Mouse (Mus musculus) layer of hippocampus, adult 18-20 months (tissue): ENCODE measurements at regions not wholly inside any gene's neighbourhood (a gene's known extent, or its start where the extent isn't known, plus 50 kb on each side); places are given as distances from the start of the nearest gene placed in this dataset.
A peak's percentile ranks its signal among the peaks of the same experiment; 100 is the strongest.

ENCODE experiments used
- DNase-seq, 2 experiments: peaks; one replicate each; pipeline ENCODE4 v3.0.0; 2022; ENCODE audit warnings: low spot score in 2 of 2

GRCm38 (mm10) chr7:68579666-68580065 is 169.4 kb downstream of the Arrdc4 start:
- DNase-seq, result peak; percentile 79 to 93

- DNase-seq, result no peak
Measured at GRCm38 (mm10) chr7:68579216-68579615, 169.8 kb downstream of the Arrdc4 start.

- DNase-seq, result no peak
Measured at GRCm38 (mm10) chr7:68571315-68571714, 177.7 kb downstream of the Arrdc4 start.

GRCm38 (mm10) chr7:68568127-68568510 is 180.9 kb downstream of the Arrdc4 start:
- DNase-seq, result no peak

- DNase-seq, result no peak
Measured at GRCm38 (mm10) chr7:68567452-68568126, 181.5 kb downstream of the Arrdc4 start.

- no peak for DNase-seq
Measured at GRCm38 (mm10) chr7:68559440-68560343, 189.3 kb downstream of the Arrdc4 start.

- DNase-seq, result no peak
Measured at GRCm38 (mm10) chr7:68550330-68550729, 198.7 kb downstream of the Arrdc4 start.

- no peak for DNase-seq
Measured at GRCm38 (mm10) chr7:68548176-68548575, 200.9 kb downstream of the Arrdc4 start.

- peak in 1 of 2 experiments; percentile 7 for DNase-seq
Measured at GRCm38 (mm10) chr7:68544136-68544535, 204.9 kb downstream of the Arrdc4 start.

GRCm38 (mm10) chr7:68509096-68509495 is 235.5 kb downstream of the Fam169b start:
- no peak for DNase-seq

GRCm38 (mm10) chr7:68491143-68491810 is 217.6 kb downstream of the Fam169b start:
- no peak for DNase-seq

GRCm38 (mm10) chr7:68486676-68487075 is 213.0 kb downstream of the Fam169b start:
- no peak for DNase-seq

- no peak for DNase-seq
Measured at GRCm38 (mm10) chr7:68482553-68482952, 208.9 kb downstream of the Fam169b start.

- DNase-seq, result peak in 1 of 2 experiments; percentile 74
Measured at GRCm38 (mm10) chr7:68480770-68481169, 207.1 kb downstream of the Fam169b start.

- DNase-seq, result no peak
Measured at GRCm38 (mm10) chr7:68480336-68480735, 206.7 kb downstream of the Fam169b start.

GRCm38 (mm10) chr7:68478044-68478443 is 204.4 kb downstream of the Fam169b start:
- no peak for DNase-seq

GRCm38 (mm10) chr7:68472800-68473199 is 199.2 kb downstream of the Fam169b start:
- DNase-seq, result no peak

GRCm38 (mm10) chr7:68470983-68471382 is 197.3 kb downstream of the Fam169b start:
- no peak for DNase-seq

- no peak for DNase-seq
Measured at GRCm38 (mm10) chr7:68468574-68468973, 194.9 kb downstream of the Fam169b start.

GRCm38 (mm10) chr7:68457842-68458241 is 184.2 kb downstream of the Fam169b start:
- DNase-seq, result no peak

GRCm38 (mm10) chr7:68455451-68455850 is 181.8 kb downstream of the Fam169b start:
- DNase-seq, result no peak
